Mouse (Mus musculus) myocyte (in vitro differentiated cells): Measurements from ENCODE around the gene Ccdc177.

Experiments used
- E2F4 ChIP-seq: IDR thresholded peaks from one replicate; pipeline ENCODE4 v1.6.1; 2011; ENCODE audit warnings: mild to moderate bottlenecking, control low read depth, moderate library complexity; ENCODE audit not compliant: insufficient read depth
- MAX ChIP-seq: IDR thresholded peaks from one replicate; pipeline ENCODE4 v1.6.1; 2011; ENCODE audit warnings: low read depth, mild to moderate bottlenecking, control low read depth
- MYOG ChIP-seq, 3 experiments: IDR thresholded peaks; one replicate each; pipeline ENCODE4 v1.6.1; 2011; ENCODE audit warnings: control low read depth in 2 of 3, low read depth in 2 of 3, mild to moderate bottlenecking in 2 of 3; ENCODE audit not compliant: insufficient read length in 2 of 3, control insufficient read depth in 1 of 3, insufficient read depth in 1 of 3
- POLR2A ChIP-seq: IDR thresholded peaks from one replicate; pipeline ENCODE4 v1.6.1; 2011; ENCODE audit warnings: low read depth, mild to moderate bottlenecking, control low read depth, moderate library complexity; ENCODE audit not compliant: insufficient read length
- POLR2AphosphoS2 ChIP-seq: IDR thresholded peaks from one replicate; pipeline ENCODE4 v1.6.1; 2011; ENCODE audit warnings: low read depth, control low read depth; ENCODE audit not compliant: insufficient read length
- TCF3 ChIP-seq: IDR thresholded peaks from one replicate; pipeline ENCODE4 v1.6.1; 2011; ENCODE audit warnings: low read depth, control low read depth; ENCODE audit not compliant: insufficient read length
- USF1 ChIP-seq: IDR thresholded peaks from one replicate; pipeline ENCODE4 v1.6.1; 2011; ENCODE audit warnings: low read depth, mild to moderate bottlenecking, control low read depth, moderate library complexity

GRCm38 (mm10) chr12:80782190-80782589 lies 21.7 kb upstream of the Ccdc177 start:
- TF ChIP-seq MAX (no peak), POLR2A (no peak), TCF3 (no peak), POLR2AphosphoS2 (no peak), E2F4 (no peak), USF1 (no peak), MYOG (IDR thresholded peaks at IDR 0.05; ENCODE audit: control insufficient read depth in 1 of 3, insufficient read depth in 1 of 3, insufficient read length in 2 of 3, low read depth in 2 of 3) (no peak)
